Mouse (Mus musculus) limb, embryonic 12.5 days (tissue): ENCODE results near the gene Aifm1. TPM values are rescaled to one million over a fixed set of nuclear protein-coding genes. Genes with fewer than 3 reads are reported as not detected.

ENCODE experiments used
- ATAC-seq: fragments of 200-750 bp; cut with Nextera tagmentation; 2 replicates; pipeline ENCODE4 v1.8.0; 2017; ENCODE audit warnings: low read depth, moderate TSS enrichment; ENCODE audit not compliant: insufficient number of reproducible peaks, insufficient read depth, low FRiP score, low TSS enrichment
- H3K27ac ChIP-seq: fragments of 300-500 bp; sonication (generic); 2 replicates; pipeline ENCODE4 v1.5.1; 2016; ENCODE audit warnings: mild to moderate bottlenecking, moderate library complexity
- H3K27me3 ChIP-seq: fragments of 300-500 bp; sonication (generic); 2 replicates; pipeline ENCODE4 v1.6.1; 2016; ENCODE audit warnings: mild to moderate bottlenecking, moderate library complexity
- H3K36me3 ChIP-seq: fragments of 300-500 bp; sonication (generic); 2 replicates; pipeline ENCODE4 v1.6.1; 2016; ENCODE audit warnings: mild to moderate bottlenecking, moderate library complexity
- H3K4me1 ChIP-seq: fragments of 300-500 bp; sonication (generic); replicated peaks from 2 replicates; pipeline ENCODE4 v1.6.1; 2016
- H3K4me2 ChIP-seq: fragments of 300-500 bp; sonication (generic); 2 replicates; pipeline ENCODE4 v1.6.1; 2016; ENCODE audit warnings: mild to moderate bottlenecking, moderate library complexity
- H3K4me3 ChIP-seq: fragments of 300-500 bp; sonication (generic); replicated peaks from 2 replicates; pipeline ENCODE4 v1.5.1; 2016; ENCODE audit warnings: mild to moderate bottlenecking
- H3K9ac ChIP-seq: fragments of 300-500 bp; sonication (generic); replicated peaks from 2 replicates; pipeline ENCODE4 v1.6.1; 2016; ENCODE audit warnings: mild to moderate bottlenecking, moderate library complexity
- H3K9me3 ChIP-seq: fragments of 300-500 bp; sonication (generic); 2 replicates; pipeline ENCODE4 v1.6.1; 2016; ENCODE audit warnings: mild to moderate bottlenecking, moderate library complexity
- WGBS: fragments of 180-500 bp; shearing (Covaris S2); methylation state at CpG from one replicate; pipeline ENCODE4 v1.1.7; 2016; 5-methylcytosine and 5-hydroxymethylcytosine counted together
- polyA plus RNA-seq: library from polyadenylated mRNA; unstranded; fragments of >200 nt; fragmentation: Nextera tagmentation; extraction: Ambion mirVana; gene quantifications from 2 replicates; pipeline ENCODE4 v1.2.1, GENCODE M21; 2016

Gene Aifm1
- polyA plus RNA-seq, 1 experiment from 2014 or later, result 80.1 TPM

GRCm38 (mm10) chrX:48456956-48457355 is 56.4 kb downstream of the Aifm1 start:
- WGBS, result 58% methylated on average over 6 of the region's 6 CpGs
- no peaks in the 10 kb centered on the region for H3K4me1 ChIP-seq
- no peak overlapping the region for H3K9ac ChIP-seq
- no peak for ATAC-seq
- H3K4me3 ChIP-seq, result no peak overlapping the region
- H3K27me3 ChIP-seq, result peaks cover 43% of the 10 kb centered on the region
- no peak overlapping the region for H3K27ac ChIP-seq
- no peaks in the 10 kb centered on the region for H3K9me3 ChIP-seq
- H3K36me3 ChIP-seq, result no peaks in the 10 kb centered on the region
- no peak overlapping the region for H3K4me2 ChIP-seq

GRCm38 (mm10) chrX:48455018-48455417 is 58.3 kb downstream of the Aifm1 start:
- Histone ChIP-seq H3K4me2 (no peak overlapping the region), H3K4me1 (no peaks in the 10 kb centered on the region), H3K4me3 (peak overlapping the region; percentile 46; the same call in 1 of the 2 replicates), H3K36me3 (no peaks in the 10 kb centered on the region), H3K9ac (no peak overlapping the region), H3K9me3 (no peaks in the 10 kb centered on the region), H3K27me3 (peaks cover 48% of the 10 kb centered on the region), H3K27ac (no peak overlapping the region)
- ATAC-seq, result no peak
- 20% methylated on average over 9 of the region's 9 CpGs for WGBS

GRCm38 (mm10) chrX:48454495-48454878 is 58.9 kb downstream of the Aifm1 start:
- no peaks in the 10 kb centered on the region for H3K4me1 ChIP-seq
- peak overlapping the region; percentile 46 for H3K4me3 ChIP-seq
- H3K27ac ChIP-seq, result no peak overlapping the region
- peak; percentile 54 for ATAC-seq
- no peaks in the 10 kb centered on the region for H3K36me3 ChIP-seq
- WGBS, result 14% methylated on average over 21 of the region's 21 CpGs
- peaks cover 48% of the 10 kb centered on the region for H3K27me3 ChIP-seq
- no peaks in the 10 kb centered on the region for H3K9me3 ChIP-seq
- H3K4me2 ChIP-seq, result peak overlapping the region; percentile 52
- H3K9ac ChIP-seq, result no peak overlapping the region

GRCm38 (mm10) chrX:48453736-48454494 is 59.4 kb downstream of the Aifm1 start:
- Histone ChIP-seq H3K9ac (peak overlapping the region; percentile 54), H3K4me1 (no peaks in the 10 kb centered on the region), H3K27ac (no peak overlapping the region), H3K27me3 (peaks cover 48% of the 10 kb centered on the region), H3K9me3 (no peaks in the 10 kb centered on the region), H3K4me3 (peak overlapping the region; percentile 46), H3K4me2 (peak overlapping the region; percentile 52), H3K36me3 (no peaks in the 10 kb centered on the region)
- 23% methylated on average over 44 of the region's 91 CpGs for WGBS
- ATAC-seq, result peak; percentile 81

GRCm38 (mm10) chrX:48452931-48453673 is 60.3 kb downstream of the Aifm1 start:
- peak overlapping the region; percentile 52 for H3K4me2 ChIP-seq
- H3K27ac ChIP-seq, result no peak overlapping the region
- no peak for ATAC-seq
- H3K27me3 ChIP-seq, result peaks cover 48% of the 10 kb centered on the region
- no peaks in the 10 kb centered on the region for H3K4me1 ChIP-seq
- 21% methylated on average over 50 of the region's 71 CpGs for WGBS
- H3K9ac ChIP-seq, result peak overlapping the region; percentile 54
- no peaks in the 10 kb centered on the region for H3K9me3 ChIP-seq
- H3K36me3 ChIP-seq, result no peaks in the 10 kb centered on the region
- H3K4me3 ChIP-seq, result peak overlapping the region; percentile 46

DNA sequence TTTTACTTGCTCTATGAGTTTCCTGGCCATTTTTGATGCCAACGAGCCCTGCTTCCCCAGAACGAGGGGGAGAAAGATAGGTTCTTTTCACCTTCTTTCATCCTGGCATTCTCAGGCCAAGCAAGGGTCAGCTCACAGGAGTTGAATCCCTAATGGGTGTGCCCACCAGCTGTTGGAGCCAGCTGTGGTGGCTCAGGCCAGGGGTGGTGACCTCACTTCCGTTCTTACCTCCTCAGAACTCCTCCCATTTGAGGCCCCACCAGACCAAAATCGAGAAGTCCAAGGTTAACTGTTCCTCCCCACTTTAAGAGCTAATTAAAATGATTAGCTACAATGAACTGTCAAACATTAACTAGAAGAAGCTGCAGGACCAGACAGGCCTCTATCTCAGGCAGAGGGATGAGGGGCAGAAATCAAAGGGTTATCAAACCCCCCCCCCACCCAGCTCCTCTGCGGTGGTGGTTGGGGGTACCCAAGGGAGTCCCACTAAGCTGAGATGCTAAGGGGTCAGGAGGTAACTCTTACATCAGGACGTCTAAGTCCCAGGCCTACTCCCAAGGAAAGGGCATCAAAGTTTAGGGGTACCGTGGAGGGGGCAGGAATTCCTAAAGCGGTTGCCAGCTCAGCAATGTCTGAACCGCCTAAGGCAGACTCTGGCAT is 61.0 kb downstream of the Aifm1 start:
- ATAC-seq, result no peak
- H3K9me3 ChIP-seq, result no peaks in the 10 kb centered on the region
- peak overlapping the region; percentile 52 for H3K4me2 ChIP-seq
- H3K27ac ChIP-seq, result no peak overlapping the region
- H3K36me3 ChIP-seq, result no peaks in the 10 kb centered on the region
- H3K4me1 ChIP-seq, result no peaks in the 10 kb centered on the region
- H3K9ac ChIP-seq, result no peak overlapping the region
- peaks cover 48% of the 10 kb centered on the region for H3K27me3 ChIP-seq
- WGBS, result 29% methylated on average over 9 of the region's 9 CpGs
- H3K4me3 ChIP-seq, result peak overlapping the region; percentile 46

DNA sequence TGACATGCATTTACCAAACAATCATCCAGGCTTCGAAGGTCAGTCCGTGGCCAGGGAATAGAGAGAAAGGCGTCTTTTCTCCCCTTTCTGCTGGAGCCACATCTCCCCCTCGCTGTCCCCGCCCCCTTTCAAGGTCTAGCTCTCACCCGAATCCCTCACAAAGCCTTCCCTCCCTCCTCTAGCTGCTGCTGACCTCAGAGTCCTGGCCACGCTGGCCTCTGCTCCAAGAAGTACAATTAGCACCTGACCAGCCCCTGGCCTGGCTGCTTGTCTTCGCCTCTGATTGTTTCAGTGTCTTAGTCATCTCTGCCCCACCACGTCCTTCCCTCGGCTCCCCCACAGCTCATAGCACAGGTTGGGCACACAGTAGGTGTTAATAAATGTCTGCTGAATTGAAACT is 63.7 kb downstream of the Aifm1 start:
- Histone ChIP-seq H3K9me3 (no peaks in the 10 kb centered on the region), H3K4me2 (no peak overlapping the region), H3K4me1 (no peaks in the 10 kb centered on the region), H3K4me3 (no peak overlapping the region), H3K9ac (no peak overlapping the region), H3K36me3 (no peaks in the 10 kb centered on the region), H3K27me3 (peaks cover 32% of the 10 kb centered on the region), H3K27ac (no peak overlapping the region)
- 29% methylated on average over 10 of the region's 10 CpGs for whole genome bisulfite sequencing
- ATAC-seq, result no peak

DNA sequence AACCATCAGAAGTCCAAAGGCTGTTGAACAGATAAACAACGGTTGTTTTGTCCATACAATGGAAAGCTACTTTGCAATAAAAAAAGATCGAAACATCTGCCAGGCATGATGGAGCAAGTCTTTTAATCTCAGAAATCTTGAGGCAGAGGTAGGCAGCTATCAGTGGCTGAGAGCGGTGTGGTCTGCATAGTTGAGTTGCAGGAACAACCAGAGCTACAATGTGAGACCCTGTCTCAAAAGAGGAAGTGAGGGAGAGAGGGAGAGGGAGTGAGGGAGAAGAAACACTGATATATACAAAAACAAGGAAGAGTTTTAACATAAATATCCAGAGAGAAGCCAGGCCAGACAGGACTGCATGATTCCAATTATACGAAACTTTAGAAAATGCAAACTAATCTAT is 68.7 kb downstream of the Aifm1 start:
- no peaks in the 10 kb centered on the region for H3K36me3 ChIP-seq
- 84% methylated on average over 4 of the region's 4 CpGs for WGBS
- no peak overlapping the region for H3K4me3 ChIP-seq
- H3K27me3 ChIP-seq, result no peaks in the 10 kb centered on the region
- H3K4me1 ChIP-seq, result no peaks in the 10 kb centered on the region
- no peak overlapping the region for H3K9ac ChIP-seq
- H3K4me2 ChIP-seq, result no peak overlapping the region
- no peaks in the 10 kb centered on the region for H3K9me3 ChIP-seq
- no peak for ATAC-seq
- no peak overlapping the region for H3K27ac ChIP-seq

- no peak overlapping the region for H3K9ac ChIP-seq
- no peak for ATAC-seq
- no peak overlapping the region for H3K27ac ChIP-seq
- H3K36me3 ChIP-seq, result no peaks in the 10 kb centered on the region
- H3K4me3 ChIP-seq, result no peak overlapping the region
- 75% methylated on average over 7 of the region's 7 CpGs for WGBS
- H3K4me1 ChIP-seq, result peaks cover 6% of the 10 kb centered on the region
- no peak overlapping the region for H3K4me2 ChIP-seq
- H3K9me3 ChIP-seq, result no peaks in the 10 kb centered on the region
- no peaks in the 10 kb centered on the region for H3K27me3 ChIP-seq
These were observed 71.4 kb downstream of the Aifm1 start for GRCm38 (mm10) chrX:48441954-48442353.

- H3K27me3 ChIP-seq, result no peaks in the 10 kb centered on the region
- no peak for ATAC-seq
- WGBS, result 90% methylated on average over 6 of the region's 6 CpGs
- no peak overlapping the region for H3K4me2 ChIP-seq
- no peak overlapping the region for H3K4me3 ChIP-seq
- no peaks in the 10 kb centered on the region for H3K9me3 ChIP-seq
- H3K36me3 ChIP-seq, result no peaks in the 10 kb centered on the region
- no peak overlapping the region for H3K9ac ChIP-seq
- peaks cover 6% of the 10 kb centered on the region for H3K4me1 ChIP-seq
- no peak overlapping the region for H3K27ac ChIP-seq
These were observed 71.8 kb downstream of the Aifm1 start for GRCm38 (mm10) chrX:48441548-48441947.

GRCm38 (mm10) chrX:48439036-48439435 is 74.3 kb downstream of the Aifm1 start:
- WGBS, result 44% methylated on average over 4 of the region's 4 CpGs
- ATAC-seq, result no peak
- Histone ChIP-seq H3K4me2 (no peak overlapping the region), H3K9me3 (no peaks in the 10 kb centered on the region), H3K4me1 (peaks cover 6% of the 10 kb centered on the region), H3K9ac (no peak overlapping the region), H3K36me3 (no peaks in the 10 kb centered on the region), H3K4me3 (no peak overlapping the region), H3K27me3 (no peaks in the 10 kb centered on the region), H3K27ac (no peak overlapping the region)
